Mouse (Mus musculus): ENCODE results near the gene Olfr854.

- TF ChIP-seq CTCF (IDR thresholded peaks at IDR 0.05; ENCODE audit: low read depth): no peak
- no peak for TF ChIP-seq EP300 (IDR thresholded peaks at IDR 0.05; ENCODE audit: low read depth)
Measured at GRCm38 (mm10) chr9:19567282-19567681, at the start of gene Olfr854.
